In the genomic region with DNA sequence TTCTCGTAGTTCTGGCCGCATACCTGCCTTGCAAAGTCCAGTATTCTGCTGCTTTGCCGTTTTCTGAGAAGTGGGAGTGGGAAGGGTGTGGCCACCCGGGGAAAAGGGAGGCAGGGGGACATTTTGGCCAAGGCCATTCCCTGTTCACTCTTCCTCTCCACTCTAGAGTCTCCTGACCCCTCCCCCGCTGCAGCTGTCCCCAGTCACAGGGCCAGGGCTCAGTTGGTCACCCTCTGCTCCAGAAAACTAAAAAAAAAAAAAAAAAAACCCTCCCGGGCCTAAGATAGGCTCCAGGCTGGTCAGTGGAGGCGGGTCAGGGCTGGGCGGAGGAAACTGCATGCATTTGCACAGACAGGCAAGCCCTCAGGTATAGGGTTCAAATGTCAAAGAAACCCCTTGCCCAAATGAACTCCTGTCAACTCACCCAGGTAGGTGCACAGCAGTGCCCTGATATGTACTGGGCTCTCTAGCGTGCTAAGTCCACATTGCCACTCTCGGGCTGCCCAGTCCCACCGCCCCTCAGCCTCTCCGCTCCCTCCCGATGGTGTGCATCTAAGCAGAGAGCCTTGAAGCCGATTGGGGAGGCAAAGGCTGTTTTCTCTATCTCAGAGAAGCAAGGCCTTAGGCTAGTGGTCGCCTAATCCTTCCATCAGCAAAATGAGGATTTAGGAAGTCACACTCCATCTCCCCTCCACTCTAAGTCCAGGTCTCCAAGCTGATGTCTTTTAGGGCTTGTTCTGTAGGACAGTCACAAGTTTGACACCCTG, we compare ENCODE assay signal across 8 mouse cellular contexts. TPM values are rescaled to one million over a fixed set of nuclear protein-coding genes. Genes with fewer than 3 reads are reported as not detected.
DNase-seq lines count a peak whose midpoint lies in the region; ATAC-seq and TF ChIP-seq lines count a peak whose summit lies in the region.

No protein-coding gene starts in this region.

- H3K27ac ChIP-seq in MEL (ENCODE audit: control insufficient read depth, low read depth, low read length): peak overlapping the region; percentile 87
- no peak overlapping the region for H3K27ac ChIP-seq in forebrain, postnatal 0 days (ENCODE audit: low read depth, low read length)
- H3K27ac ChIP-seq in intestine, embryonic 15.5 days: peak overlapping the region; percentile 95
- H3K27ac ChIP-seq in liver, postnatal 0 days (ENCODE audit: low read depth): peak overlapping the region; percentile 67
- H3K27ac ChIP-seq in small intestine, adult 2 months (ENCODE audit: insufficient read depth, low read depth, low read length): peak overlapping the region; percentile 35

- H3K9ac ChIP-seq in MEL (ENCODE audit: control insufficient read depth, low read depth, low read length, poor library complexity, severe bottlenecking): peak overlapping the region; percentile 74
- H3K9ac ChIP-seq in forebrain, postnatal 0 days: no peak overlapping the region
- peak overlapping the region; percentile 49 for H3K9ac ChIP-seq in intestine, embryonic 15.5 days
- peak overlapping the region; percentile 49 for H3K9ac ChIP-seq in liver, postnatal 0 days (replicated peaks)

- H3K4me1 ChIP-seq in MEL (ENCODE audit: control insufficient read depth in 1 of 2, insufficient read depth in 2 of 2, low read length in 2 of 2): peaks cover 3 to 40% of the 10 kb centered on the region in 2 experiments; a peak in 3 of 4 replicates
- H3K4me1 ChIP-seq in forebrain, postnatal 0 days (ENCODE audit: insufficient read depth): 0 out of 2 replicates have a peak, but pooled peaks cover 6% of the 10 kb centered on the region
- H3K4me1 ChIP-seq in intestine, embryonic 15.5 days (replicated peaks): peaks cover 41% of the 10 kb centered on the region
- H3K4me1 ChIP-seq in liver, postnatal 0 days (ENCODE audit: insufficient read depth): peaks cover 57% of the 10 kb centered on the region
- H3K4me1 ChIP-seq in small intestine, adult 2 months (ENCODE audit: control insufficient read depth, insufficient read depth, insufficient read length, low read length): peaks cover 19% of the 10 kb centered on the region

- peak overlapping the region; percentile 52; the same call in 1 of the 2 replicates for H3K4me2 ChIP-seq in forebrain, postnatal 0 days (ENCODE audit: low read depth)
- H3K4me2 ChIP-seq in intestine, embryonic 15.5 days (replicated peaks): peak overlapping the region; percentile 78
- H3K4me2 ChIP-seq in liver, postnatal 0 days (ENCODE audit: low read depth, low read length): peak overlapping the region; percentile 69

- TF ChIP-seq EP300 in MEL (IDR thresholded peaks at IDR 0.05; ENCODE audit: low read depth in 1 of 2, low read length in 2 of 2): no peak
- no peak for TF ChIP-seq EP300 in liver, postnatal 0 days (IDR thresholded peaks at IDR 0.05; ENCODE audit: low read depth)

- no peaks in the 10 kb centered on the region for H3K27me3 ChIP-seq in MEL (ENCODE audit: control insufficient read depth in 1 of 2, insufficient read depth in 2 of 2, low read length in 2 of 2)
- no peaks in the 10 kb centered on the region for H3K27me3 ChIP-seq in forebrain, postnatal 0 days (ENCODE audit: insufficient read depth, low read length)
- no peaks in the 10 kb centered on the region for H3K27me3 ChIP-seq in intestine, embryonic 15.5 days (replicated peaks)
- no peaks in the 10 kb centered on the region for H3K27me3 ChIP-seq in liver, postnatal 0 days (ENCODE audit: insufficient read depth, low read length)
- H3K27me3 ChIP-seq in small intestine, adult 2 months (ENCODE audit: control insufficient read depth, insufficient read depth, low read length): no peaks in the 10 kb centered on the region

- peaks cover 0 to 28% of the 10 kb centered on the region in 2 experiments; a peak in 2 of 4 replicates for H3K36me3 ChIP-seq in MEL (ENCODE audit: control insufficient read depth in 1 of 2, insufficient read depth in 2 of 2, low read length in 2 of 2)
- no peaks in the 10 kb centered on the region for H3K36me3 ChIP-seq in forebrain, postnatal 0 days (ENCODE audit: insufficient read depth)
- 0 out of 2 replicates have a peak, but pooled peaks cover 3% of the 10 kb centered on the region for H3K36me3 ChIP-seq in intestine, embryonic 15.5 days
- no peaks in the 10 kb centered on the region for H3K36me3 ChIP-seq in liver, postnatal 0 days (replicated peaks; ENCODE audit: insufficient read depth, low read length)
- H3K36me3 ChIP-seq in small intestine, adult 2 months (ENCODE audit: control insufficient read depth, insufficient read depth, low read length): no peaks in the 10 kb centered on the region

- DNase-seq in 416B (ENCODE audit: low read depth) (peak; percentile 65), MEL (ENCODE audit: low read depth, low spot score) (peak; percentile 68)
- DNase-seq in forebrain, postnatal 0 days: no peak
- no peak for DNase-seq in liver, postnatal 0 days
- no peak for DNase-seq in embryo, embryonic 11 days

- no peak for TF ChIP-seq POLR2A in MEL (IDR thresholded peaks at IDR 0.05; ENCODE audit: control insufficient read depth in 1 of 2, insufficient read depth in 1 of 2, low read depth in 1 of 2, low read length in 2 of 2, poor library complexity in 1 of 2)
- no peak for TF ChIP-seq POLR2A in small intestine, adult 2 months (IDR thresholded peaks at IDR 0.05; ENCODE audit: low read depth, low read length)

- no peaks in the 10 kb centered on the region for H3K9me3 ChIP-seq in MEL (replicated peaks; ENCODE audit: insufficient read depth, low read length)
- no peaks in the 10 kb centered on the region for H3K9me3 ChIP-seq in forebrain, postnatal 0 days (ENCODE audit: low read length)
- H3K9me3 ChIP-seq in intestine, embryonic 15.5 days: no peaks in the 10 kb centered on the region
- H3K9me3 ChIP-seq in liver, postnatal 0 days (ENCODE audit: low read length): no peaks in the 10 kb centered on the region

- whole genome bisulfite sequencing in forebrain, postnatal 0 days: 33% methylated on average over 15 of the region's 15 CpGs
- 24% methylated on average over 15 of the region's 15 CpGs for WGBS in intestine, embryonic 15.5 days
- WGBS in liver, postnatal 0 days (ENCODE audit: insufficient replicate concordance): 14% methylated on average over 15 of the region's 15 CpGs
- WGBS in small intestine, adult 2 months: 30% methylated on average over 15 of the region's 15 CpGs

- TF ChIP-seq CTCF in MEL (IDR thresholded peaks at IDR 0.05 in 2 of 3, conservative IDR thresholded peaks at IDR 0.05 in 1 of 3; ENCODE audit: control insufficient read depth in 1 of 3, insufficient read depth in 1 of 3, low read depth in 2 of 3, low read length in 3 of 3, poor library complexity in 1 of 3, severe bottlenecking in 1 of 3): no peak
- TF ChIP-seq CTCF in forebrain, postnatal 0 days (IDR thresholded peaks at IDR 0.05; ENCODE audit: low read depth): no peak
- no peak for TF ChIP-seq CTCF in liver, postnatal 0 days (IDR thresholded peaks at IDR 0.05; ENCODE audit: low read depth)
- no peak for TF ChIP-seq CTCF in small intestine, adult 2 months (IDR thresholded peaks at IDR 0.05; ENCODE audit: extremely low read depth, insufficient read length, insufficient replicate concordance, low read depth, low read length)

- H3K4me3 ChIP-seq in MEL (ENCODE audit: control insufficient read depth in 1 of 2, insufficient read depth in 1 of 2, low read depth in 2 of 2, low read length in 2 of 2): peak overlapping the region; percentile 68 to 75
- no peak overlapping the region for H3K4me3 ChIP-seq in forebrain, postnatal 0 days (ENCODE audit: low read depth, low read length)
- peak overlapping the region; percentile 45 for H3K4me3 ChIP-seq in intestine, embryonic 15.5 days (replicated peaks)
- peak overlapping the region; percentile 43 for H3K4me3 ChIP-seq in liver, postnatal 0 days (ENCODE audit: low read depth, low read length)
- peak overlapping the region; percentile 42 for H3K4me3 ChIP-seq in small intestine, adult 2 months (ENCODE audit: low read depth, low read length)

- peaks cover 10% of the 10 kb centered on the region for H3K79me2 ChIP-seq in MEL (ENCODE audit: control insufficient read depth, insufficient read depth, low read length, poor library complexity)

- no peak for TF ChIP-seq RAD21 in MEL (IDR thresholded peaks at IDR 0.05; ENCODE audit: low read depth, low read length)

- no peak for ATAC-seq in forebrain, postnatal 0 days
- ATAC-seq in intestine, embryonic 15.5 days: no peak
- no peak for ATAC-seq in liver, postnatal 0 days
- no peak for ATAC-seq in activated CD4-positive, CD25-positive, alpha-beta regulatory T cell, adult 4 months

RNA-seq across cellular contexts. Expression of gene Lgals1, which starts 0.7 kb away (rescaled TPM):
- total RNA-seq in MEL (2012; rRNA removed): 974 and 1,054 TPM in 2 replicates
- polyA plus RNA-seq in MEL (2012; ENCODE audit: insufficient read depth in 1 of 2, insufficient read length in 2 of 2, low read depth in 1 of 2, low replicate concordance in 2 of 2, missing spikeins in 1 of 2): 1,000 to 10,000 TPM in 1 of 2 experiments, 100 to 1,000 TPM in 1; 646 to 1,010 TPM
- 31.8 and 43.6 TPM in 2 replicates for total RNA-seq in forebrain, postnatal 0 days (2014; rRNA removed)
- polyA plus RNA-seq in forebrain, postnatal 0 days (2015; fragmentation: Nextera tagmentation; extraction: Ambion mirVana): 63.2 and 99.4 TPM in 2 replicates
- polyA plus RNA-seq in intestine, embryonic 15.5 days (2015; fragmentation: Nextera tagmentation; extraction: Ambion mirVana): 996 and 1,059 TPM in 2 replicates
- 93.4 and 102 TPM in 2 replicates for polyA plus RNA-seq in liver, postnatal 0 days (2015; fragmentation: Nextera tagmentation; extraction: Ambion mirVana)
- polyA plus RNA-seq in small intestine, adult 2 months (2012; rRNA removed): 51.7 and 77.0 TPM in 2 replicates
- polyA plus RNA-seq in activated CD4-positive, CD25-positive, alpha-beta regulatory T cell, adult 4 months (2017; shearing (Covaris generic)): 1,000 to 10,000 TPM in 1 of 2 experiments, 100 to 1,000 TPM in 1; 804 to 1,171 TPM

RNA-seq across cellular contexts. Expression of gene Nol12, which starts 7.5 kb away (rescaled TPM):
- 39.0 and 40.8 TPM in 2 replicates for total RNA-seq in MEL (2012; rRNA removed)
- polyA plus RNA-seq in MEL (2012; ENCODE audit: insufficient read depth in 1 of 2, insufficient read length in 2 of 2, low read depth in 1 of 2, low replicate concordance in 2 of 2, missing spikeins in 1 of 2): 100 to 1,000 TPM in 1 of 2 experiments, not detected in 1; 127 TPM
- 11.2 and 17.6 TPM in 2 replicates for total RNA-seq in forebrain, postnatal 0 days (2014; rRNA removed)
- 60.3 and 64.2 TPM in 2 replicates for polyA plus RNA-seq in forebrain, postnatal 0 days (2015; fragmentation: Nextera tagmentation; extraction: Ambion mirVana)
- 41.4 and 42.3 TPM in 2 replicates for polyA plus RNA-seq in intestine, embryonic 15.5 days (2015; fragmentation: Nextera tagmentation; extraction: Ambion mirVana)
- polyA plus RNA-seq in liver, postnatal 0 days (2015; fragmentation: Nextera tagmentation; extraction: Ambion mirVana): 20.3 and 21.5 TPM in 2 replicates
- 7.3 and 11.7 TPM in 2 replicates for polyA plus RNA-seq in small intestine, adult 2 months (2012; rRNA removed)
- polyA plus RNA-seq in activated CD4-positive, CD25-positive, alpha-beta regulatory T cell, adult 4 months (2017; shearing (Covaris generic)): 10 to 100 TPM; 44.5 to 46.9 TPM

RNA-seq across cellular contexts. Expression of gene Pdxp, which starts 13.5 kb away (rescaled TPM):
- 16.7 and 21.5 TPM in 2 replicates for total RNA-seq in MEL (2012; rRNA removed)
- 10 to 100 TPM in 1 of 2 experiments, not detected in 1; 25.4 TPM for polyA plus RNA-seq in MEL (2012; ENCODE audit: insufficient read depth in 1 of 2, insufficient read length in 2 of 2, low read depth in 1 of 2, low replicate concordance in 2 of 2, missing spikeins in 1 of 2)
- total RNA-seq in forebrain, postnatal 0 days (2014; rRNA removed): 263 and 283 TPM in 2 replicates
- 174 and 175 TPM in 2 replicates for polyA plus RNA-seq in forebrain, postnatal 0 days (2015; fragmentation: Nextera tagmentation; extraction: Ambion mirVana)
- 11.0 TPM in 2 replicates for polyA plus RNA-seq in intestine, embryonic 15.5 days (2015; fragmentation: Nextera tagmentation; extraction: Ambion mirVana)
- 1.9 and 2.1 TPM in 2 replicates for polyA plus RNA-seq in liver, postnatal 0 days (2015; fragmentation: Nextera tagmentation; extraction: Ambion mirVana)
- polyA plus RNA-seq in small intestine, adult 2 months (2012; rRNA removed): 3.9 and 4.2 TPM in 2 replicates
- 1 to 10 TPM; 2.5 TPM for polyA plus RNA-seq in activated CD4-positive, CD25-positive, alpha-beta regulatory T cell, adult 4 months (2017; shearing (Covaris generic))

RNA-seq across cellular contexts. Expression of gene Triobp, which starts 20.3 kb away (rescaled TPM):
- 18.4 and 21.3 TPM in 2 replicates for total RNA-seq in MEL (2012; rRNA removed)
- polyA plus RNA-seq in MEL (2012; ENCODE audit: insufficient read depth in 1 of 2, insufficient read length in 2 of 2, low read depth in 1 of 2, low replicate concordance in 2 of 2, missing spikeins in 1 of 2): 10 to 100 TPM in 1 of 2 experiments, not detected in 1; 31.3 TPM
- total RNA-seq in forebrain, postnatal 0 days (2014; rRNA removed): 36.7 and 40.5 TPM in 2 replicates
- 25.1 and 30.5 TPM in 2 replicates for polyA plus RNA-seq in forebrain, postnatal 0 days (2015; fragmentation: Nextera tagmentation; extraction: Ambion mirVana)
- polyA plus RNA-seq in intestine, embryonic 15.5 days (2015; fragmentation: Nextera tagmentation; extraction: Ambion mirVana): 51.5 and 53.1 TPM in 2 replicates
- polyA plus RNA-seq in liver, postnatal 0 days (2015; fragmentation: Nextera tagmentation; extraction: Ambion mirVana): 11.9 and 12.7 TPM in 2 replicates
- polyA plus RNA-seq in small intestine, adult 2 months (2012; rRNA removed): 43.3 and 123 TPM in 2 replicates
- 10 to 100 TPM; 18.6 to 30.9 TPM for polyA plus RNA-seq in activated CD4-positive, CD25-positive, alpha-beta regulatory T cell, adult 4 months (2017; shearing (Covaris generic))

RNA-seq across cellular contexts. Expression of gene Sh3bp1, which starts 27.6 kb away (rescaled TPM):
- 17.1 and 21.0 TPM in 2 replicates for total RNA-seq in MEL (2012; rRNA removed)
- polyA plus RNA-seq in MEL (2012; ENCODE audit: insufficient read depth in 1 of 2, insufficient read length in 2 of 2, low read depth in 1 of 2, low replicate concordance in 2 of 2, missing spikeins in 1 of 2): 10 to 100 TPM in 1 of 2 experiments, not detected in 1; 80.2 TPM
- total RNA-seq in forebrain, postnatal 0 days (2014; rRNA removed): 2.0 and 6.4 TPM in 2 replicates
- 3.3 and 4.3 TPM in 2 replicates for polyA plus RNA-seq in forebrain, postnatal 0 days (2015; fragmentation: Nextera tagmentation; extraction: Ambion mirVana)
- polyA plus RNA-seq in intestine, embryonic 15.5 days (2015; fragmentation: Nextera tagmentation; extraction: Ambion mirVana): 21.6 and 26.8 TPM in 2 replicates
- 7.4 and 8.2 TPM in 2 replicates for polyA plus RNA-seq in liver, postnatal 0 days (2015; fragmentation: Nextera tagmentation; extraction: Ambion mirVana)
- polyA plus RNA-seq in small intestine, adult 2 months (2012; rRNA removed): 41.3 and 48.8 TPM in 2 replicates
- polyA plus RNA-seq in activated CD4-positive, CD25-positive, alpha-beta regulatory T cell, adult 4 months (2017; shearing (Covaris generic)): 10 to 100 TPM; 43.8 to 75.5 TPM

Comparison
In these comparisons a context has a peak if more than half of its experiments do, and no peak if none do; other contexts are left out.
1. DNase-seq: peak in 416B (single experiment) and MEL (single experiment); none in forebrain, postnatal 0 days (single experiment), liver, postnatal 0 days (single experiment) and embryo, embryonic 11 days (single experiment).
2. Peak in every context shown above with its lines, with median percentiles within 50 percentile points of each other: H3K4me2 ChIP-seq.